Mouse (Mus musculus) hindbrain, embryonic 11.5 days (tissue): ENCODE measurements at regions not wholly inside any gene's neighbourhood (a gene's known extent, or its start where the extent isn't known, plus 50 kb on each side); places are given as distances from the start of the nearest gene placed in this dataset.
A peak's percentile ranks its signal among the peaks of the same experiment; 100 is the strongest.

Experiments
- ATAC-seq: fragments of 200-750 bp; cut with Nextera tagmentation; 2 replicates; pipeline ENCODE4 v1.8.0; 2017; ENCODE audit warnings: mild to moderate bottlenecking, moderate TSS enrichment, moderate library complexity; ENCODE audit not compliant: low FRiP score
- DNase-seq: peaks from one replicate; pipeline ENCODE4 v3.0.0-alpha.2; 2015; ENCODE audit warnings: low spot score
- H3K27ac ChIP-seq: fragments of 300-500 bp; sonication (generic); 2 replicates; pipeline ENCODE4 v1.5.1; 2014; ENCODE audit warnings: mild to moderate bottlenecking, low read depth, low read length
- H3K27me3 ChIP-seq: fragments of 300-500 bp; sonication (generic); 2 replicates; pipeline ENCODE4 v1.6.1; 2014; ENCODE audit warnings: mild to moderate bottlenecking, low read length, moderate library complexity, mixed read lengths; ENCODE audit not compliant: control insufficient read depth, insufficient read depth
- H3K36me3 ChIP-seq: fragments of 300-500 bp; sonication (generic); 2 replicates; pipeline ENCODE4 v1.6.1; 2014; ENCODE audit warnings: mild to moderate bottlenecking, low read length, moderate library complexity, mixed read lengths; ENCODE audit not compliant: control insufficient read depth, insufficient read depth
- H3K4me1 ChIP-seq: fragments of 300-500 bp; sonication (generic); replicated peaks from 2 replicates; pipeline ENCODE4 v1.6.1; 2014; ENCODE audit warnings: low read length, mixed read lengths; ENCODE audit not compliant: control insufficient read depth, insufficient read depth
- H3K4me2 ChIP-seq: fragments of 300-500 bp; sonication (generic); replicated peaks from 2 replicates; pipeline ENCODE4 v1.6.1; 2014; ENCODE audit warnings: mild to moderate bottlenecking, low read depth, low read length
- H3K4me3 ChIP-seq: fragments of 300-500 bp; sonication (generic); 2 replicates; pipeline ENCODE4 v1.5.1; 2014; ENCODE audit warnings: low read depth, low read length
- H3K9ac ChIP-seq: fragments of 300-500 bp; sonication (generic); 2 replicates; pipeline ENCODE4 v1.6.1; 2014; ENCODE audit warnings: low read depth, low read length
- H3K9me3 ChIP-seq: fragments of 300-500 bp; sonication (generic); 2 replicates; pipeline ENCODE4 v1.6.1; 2016; ENCODE audit warnings: low read length; ENCODE audit not compliant: control insufficient read depth
- WGBS: fragments of 180-500 bp; shearing (Covaris S2); extraction: QIAGEN DNeasy Blood & Tissue Kit; methylation state at CpG from one replicate; pipeline ENCODE4 v1.1.7; 2014; 5-methylcytosine and 5-hydroxymethylcytosine counted together

DNA sequence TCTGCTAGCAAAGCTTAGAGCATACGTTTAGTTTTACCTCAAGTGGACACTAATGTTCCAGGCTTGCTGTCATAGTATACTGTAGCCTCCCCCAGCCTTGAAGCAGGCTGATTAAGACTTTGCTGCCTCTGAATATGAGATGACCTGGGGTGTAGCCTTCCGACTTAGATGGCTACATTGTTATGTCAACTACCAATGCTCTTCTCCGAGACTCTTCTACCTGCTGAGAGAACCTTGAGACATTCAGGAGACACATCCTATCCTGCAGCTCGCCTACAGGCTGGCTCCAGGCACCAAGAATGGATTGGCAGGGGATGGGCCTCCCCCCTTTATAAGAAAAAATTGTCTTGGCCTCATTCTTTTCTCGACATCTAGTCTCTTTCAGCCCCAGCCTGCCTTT, 379.0 kb upstream of the Ptger4 start:
- DNase-seq: no peak
- WGBS: 85% methylated on average over 5 of the region's 5 CpGs

DNA sequence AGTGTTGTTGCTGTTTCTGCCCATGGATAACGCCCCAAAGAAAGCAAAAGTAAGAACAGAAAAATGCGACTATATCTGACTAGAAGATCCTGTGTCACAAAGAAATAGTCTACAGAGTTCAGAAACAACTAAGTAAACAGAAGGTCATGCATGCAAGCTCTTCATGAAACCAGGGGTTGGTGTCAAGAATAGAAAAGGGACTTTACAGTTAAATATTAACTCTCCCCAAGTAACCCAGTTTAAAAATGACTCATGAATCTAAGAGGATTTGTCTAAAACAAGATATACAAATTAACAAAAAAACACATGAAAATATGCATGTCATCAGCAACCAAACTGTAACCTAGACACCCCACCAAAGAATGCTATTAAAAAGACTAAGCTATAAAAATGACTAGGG, 381.4 kb upstream of the Ptger4 start:
- H3K4me3 ChIP-seq: no peak overlapping the region
- DNase-seq (no peak), ATAC-seq (no peak)
- H3K4me1 ChIP-seq: no peaks in the 10 kb centered on the region
- no peak overlapping the region for H3K27ac ChIP-seq
- no peak overlapping the region for H3K4me2 ChIP-seq
- H3K9ac ChIP-seq: no peak overlapping the region
- no peaks in the 10 kb centered on the region for H3K9me3 ChIP-seq
- no peaks in the 10 kb centered on the region for H3K36me3 ChIP-seq
- no peaks in the 10 kb centered on the region for H3K27me3 ChIP-seq
- WGBS: 92% methylated on average over 2 of the region's 2 CpGs

More for the DNA sequence above, 379.0 kb upstream of the Ptger4 start:
- no peak overlapping the region for H3K4me2 ChIP-seq
- no peak overlapping the region for H3K9ac ChIP-seq
- H3K36me3 ChIP-seq: no peaks in the 10 kb centered on the region
- H3K27ac ChIP-seq: no peak overlapping the region
- H3K4me3 ChIP-seq: no peak overlapping the region
- no peaks in the 10 kb centered on the region for H3K4me1 ChIP-seq
- H3K27me3 ChIP-seq: no peaks in the 10 kb centered on the region
- ATAC-seq: no peak
- no peaks in the 10 kb centered on the region for H3K9me3 ChIP-seq

DNA sequence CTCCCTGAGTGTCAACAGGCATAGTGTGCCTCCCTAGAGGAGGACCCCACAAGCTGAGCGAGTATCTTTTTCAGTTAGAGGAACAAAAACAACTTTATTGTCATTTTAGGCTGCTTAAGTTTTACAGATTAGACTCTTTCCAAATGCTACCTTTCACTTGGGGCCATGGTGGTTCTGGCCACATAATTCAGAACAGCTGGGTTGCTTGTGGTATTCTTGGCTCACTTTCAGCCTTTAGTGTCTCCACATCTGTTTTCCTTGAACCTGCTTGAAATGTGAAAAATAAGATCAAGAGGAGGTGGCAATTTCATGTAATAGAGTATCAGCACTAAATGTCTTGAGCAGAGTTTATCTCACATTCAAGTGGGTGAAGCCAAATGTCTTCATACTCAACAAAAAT, 402.7 kb upstream of the Ptger4 start:
- Histone ChIP-seq H3K9ac (no peak overlapping the region), H3K4me3 (no peak overlapping the region), H3K4me2 (no peak overlapping the region), H3K27ac (no peak overlapping the region), H3K36me3 (no peaks in the 10 kb centered on the region), H3K27me3 (no peaks in the 10 kb centered on the region), H3K9me3 (no peaks in the 10 kb centered on the region), H3K4me1 (no peaks in the 10 kb centered on the region)
- ATAC-seq (no peak), DNase-seq (peak; percentile 5)
- WGBS: 68% methylated on average over 1 of the region's 1 CpGs

DNA sequence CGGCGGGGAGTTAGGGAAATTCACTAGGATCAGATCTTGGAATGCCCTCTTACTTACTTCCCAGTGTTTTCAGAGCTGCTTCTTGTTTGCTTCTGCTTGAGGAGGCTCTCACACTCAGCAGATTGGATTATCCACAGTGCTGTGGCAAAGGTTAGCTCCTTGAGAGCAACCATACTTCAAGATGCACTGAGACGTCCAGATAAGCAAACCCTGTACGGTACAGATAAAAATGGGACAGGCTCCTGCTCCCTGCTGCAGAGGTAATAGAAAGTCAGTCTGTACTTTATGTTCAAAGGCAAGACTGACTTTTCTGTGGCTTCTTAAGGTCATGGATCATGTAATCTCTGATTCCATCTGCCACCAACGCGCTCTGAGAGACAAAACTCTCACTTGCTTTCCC, 414.8 kb upstream of the Ptger4 start:
- no peak overlapping the region for H3K27ac ChIP-seq
- no peaks in the 10 kb centered on the region for H3K36me3 ChIP-seq
- no peaks in the 10 kb centered on the region for H3K9me3 ChIP-seq
- no peaks in the 10 kb centered on the region for H3K4me1 ChIP-seq
- no peak overlapping the region for H3K4me3 ChIP-seq
- WGBS: 83% methylated on average over 6 of the region's 6 CpGs
- no peak overlapping the region for H3K4me2 ChIP-seq
- ATAC-seq (no peak), DNase-seq (no peak)
- H3K9ac ChIP-seq: no peak overlapping the region
- no peaks in the 10 kb centered on the region for H3K27me3 ChIP-seq

DNA sequence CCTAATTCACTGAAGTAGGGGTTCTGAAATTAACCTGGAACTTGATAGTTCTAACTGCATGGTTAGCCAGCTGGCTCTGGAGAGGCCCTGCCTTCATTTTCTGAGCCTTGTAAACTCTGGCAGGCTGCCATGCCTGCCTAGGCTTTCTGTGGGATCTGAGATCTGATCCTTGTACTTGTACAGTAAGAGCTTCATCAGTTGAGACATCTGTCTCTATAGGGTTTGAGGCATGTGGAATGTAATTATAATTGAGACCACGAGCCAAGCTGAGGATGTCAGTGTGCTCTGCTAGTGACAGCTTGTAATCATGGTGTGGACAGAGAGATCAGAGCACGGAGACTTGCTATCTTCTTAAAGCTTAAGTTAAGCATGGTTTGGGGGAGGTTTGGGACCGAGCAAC, 416.8 kb upstream of the Ptger4 start:
- Histone ChIP-seq H3K27ac (no peak overlapping the region), H3K9me3 (no peaks in the 10 kb centered on the region), H3K4me2 (no peak overlapping the region), H3K9ac (no peak overlapping the region), H3K4me1 (no peaks in the 10 kb centered on the region), H3K4me3 (no peak overlapping the region), H3K36me3 (no peaks in the 10 kb centered on the region), H3K27me3 (no peaks in the 10 kb centered on the region)
- WGBS: 80% methylated on average over 3 of the region's 3 CpGs
- no peak for ATAC-seq
- no peak for DNase-seq

DNA sequence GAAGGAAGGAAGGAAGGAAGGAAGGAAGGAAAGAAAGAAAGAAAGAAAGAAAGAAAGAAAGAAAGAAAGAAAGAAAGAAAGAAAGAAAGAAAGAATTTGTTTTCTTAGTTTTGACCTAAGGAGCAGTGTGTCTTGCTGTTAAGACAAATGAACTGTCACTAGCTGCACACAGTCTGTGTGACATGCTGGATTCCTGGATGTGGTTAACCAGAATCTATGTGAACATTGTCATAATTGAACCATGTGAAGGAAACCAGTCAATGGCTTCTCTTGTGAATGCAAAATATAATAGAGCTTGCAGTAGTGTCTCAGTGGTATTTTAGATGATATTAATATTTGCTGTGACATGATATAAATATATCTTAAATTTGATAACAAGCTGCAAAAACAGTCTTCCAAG, 427.8 kb upstream of the Ptger4 start:
- Histone ChIP-seq H3K27me3 (no peaks in the 10 kb centered on the region), H3K9me3 (no peaks in the 10 kb centered on the region), H3K4me2 (no peak overlapping the region), H3K9ac (no peak overlapping the region), H3K4me3 (no peak overlapping the region), H3K36me3 (no peaks in the 10 kb centered on the region), H3K27ac (no peak overlapping the region), H3K4me1 (no peaks in the 10 kb centered on the region)
- no peak for ATAC-seq
- DNase-seq: no peak

DNA sequence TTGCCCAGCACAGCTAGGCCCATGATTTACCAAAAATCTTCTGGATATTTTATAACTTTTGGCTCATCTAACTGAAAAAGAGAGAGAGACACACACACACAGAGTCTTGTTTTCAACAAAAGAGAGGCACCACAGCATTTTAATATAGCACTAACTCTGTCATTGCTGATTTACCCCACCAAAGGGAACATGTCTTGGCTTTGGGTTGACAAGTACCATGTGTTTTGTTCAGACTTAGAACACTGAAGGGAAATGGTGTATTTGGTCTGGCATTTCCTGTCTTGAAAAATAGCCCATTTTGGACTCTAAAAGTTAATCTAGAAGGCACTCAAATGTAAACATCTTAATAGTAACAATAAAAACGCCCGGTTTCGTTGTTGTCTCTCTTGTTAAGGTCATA, 432.7 kb upstream of the Ptger4 start:
- Histone ChIP-seq H3K27me3 (no peaks in the 10 kb centered on the region), H3K9ac (no peak overlapping the region), H3K4me1 (no peaks in the 10 kb centered on the region), H3K4me3 (no peak overlapping the region), H3K9me3 (no peaks in the 10 kb centered on the region), H3K36me3 (no peaks in the 10 kb centered on the region), H3K27ac (no peak overlapping the region), H3K4me2 (no peak overlapping the region)
- 92% methylated on average over 3 of the region's 3 CpGs for WGBS
- DNase-seq (no peak), ATAC-seq (no peak)

DNA sequence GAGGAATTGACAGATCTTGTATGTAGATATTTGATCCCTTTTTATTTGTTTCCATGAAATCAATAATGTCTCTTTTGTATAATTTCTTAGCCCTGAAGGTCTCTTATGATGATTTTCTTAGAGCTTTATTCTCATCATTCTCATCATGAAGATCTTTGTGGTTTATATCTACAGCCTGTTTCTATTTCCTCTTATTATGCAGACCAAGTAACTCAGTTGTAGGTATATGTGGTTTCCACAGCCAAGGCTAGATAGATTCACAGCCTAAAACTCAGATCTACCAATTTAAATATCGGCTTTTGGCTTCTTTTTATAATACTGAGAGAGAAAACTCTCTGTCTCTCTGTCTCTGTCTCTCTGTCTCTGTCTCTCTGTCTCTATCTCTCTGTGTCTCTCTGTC, 449.8 kb upstream of the Ptger4 start:
- no peak overlapping the region for H3K9ac ChIP-seq
- no peak for ATAC-seq
- no peak overlapping the region for H3K4me3 ChIP-seq
- H3K9me3 ChIP-seq: no peaks in the 10 kb centered on the region
- 86% methylated on average over 1 of the region's 1 CpGs for WGBS
- no peak for DNase-seq
- H3K4me2 ChIP-seq: no peak overlapping the region
- H3K36me3 ChIP-seq: no peaks in the 10 kb centered on the region
- H3K4me1 ChIP-seq: no peaks in the 10 kb centered on the region
- no peaks in the 10 kb centered on the region for H3K27me3 ChIP-seq
- no peak overlapping the region for H3K27ac ChIP-seq

DNA sequence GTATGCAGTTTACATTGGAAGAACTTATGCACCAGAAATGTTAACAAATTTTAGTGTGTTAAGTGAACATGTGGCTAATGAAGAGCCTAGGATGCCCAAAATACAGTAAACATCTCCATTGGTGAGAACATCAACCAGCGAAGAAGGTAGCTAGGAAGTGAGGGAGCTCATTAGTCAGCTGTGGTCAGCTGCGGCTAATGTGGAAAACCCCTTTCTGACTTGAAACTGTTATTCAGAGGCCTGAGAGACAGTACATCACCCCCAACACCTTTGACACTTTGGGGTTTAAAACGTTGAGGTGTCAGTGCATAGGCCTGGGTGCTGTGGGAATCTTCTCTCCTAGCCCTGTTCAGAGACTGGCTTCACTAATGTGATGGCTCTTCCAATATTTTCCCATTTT, 451.0 kb upstream of the Ptger4 start:
- H3K4me1 ChIP-seq: no peaks in the 10 kb centered on the region
- H3K4me3 ChIP-seq: no peak overlapping the region
- H3K4me2 ChIP-seq: no peak overlapping the region
- no peak overlapping the region for H3K9ac ChIP-seq
- H3K36me3 ChIP-seq: no peaks in the 10 kb centered on the region
- ATAC-seq (no peak), DNase-seq (no peak)
- no peaks in the 10 kb centered on the region for H3K27me3 ChIP-seq
- WGBS: 79% methylated on average over 3 of the region's 3 CpGs
- no peak overlapping the region for H3K27ac ChIP-seq
- H3K9me3 ChIP-seq: no peaks in the 10 kb centered on the region
